Mouse (Mus musculus) heart, adult 11 months (tissue): ENCODE measurements around the gene Gabrb2.

ENCODE experiments used
- DNase-seq: peaks from one replicate; pipeline ENCODE4 v3.0.0; 2022

Gabrb2 gene

GRCm38 (mm10) chr11:42418996-42419782 is at the start of gene Gabrb2:
Gene Gabrb2, plus strand, starts transcription at chr11:42419757.
- DNase-seq: no peak

- no peak for DNase-seq
Observed at GRCm38 (mm10) chr11:42378983-42379382, 40.6 kb upstream of the Gabrb2 start.

- DNase-seq: no peak
Observed at GRCm38 (mm10) chr11:42386486-42386885, 33.1 kb upstream of the Gabrb2 start.

GRCm38 (mm10) chr11:42390682-42391290 is 28.8 kb upstream of the Gabrb2 start:
- no peak for DNase-seq

GRCm38 (mm10) chr11:42393451-42393850 is 26.1 kb upstream of the Gabrb2 start:
- no peak for DNase-seq

GRCm38 (mm10) chr11:42419791-42420633 is 455 bp downstream of the Gabrb2 start:
- DNase-seq: peak; percentile 84

- no peak for DNase-seq
Observed at GRCm38 (mm10) chr11:42420634-42421470, 1.3 kb downstream of the Gabrb2 start.

- DNase-seq: peak; percentile 83
Observed at GRCm38 (mm10) chr11:42423231-42423630, 3.7 kb downstream of the Gabrb2 start.

- no peak for DNase-seq
Observed at GRCm38 (mm10) chr11:42431495-42431894, 11.9 kb downstream of the Gabrb2 start.

- DNase-seq: no peak
Observed at GRCm38 (mm10) chr11:42438978-42439377, 19.4 kb downstream of the Gabrb2 start.

- no peak for DNase-seq
Observed at GRCm38 (mm10) chr11:42443641-42444040, 24.1 kb downstream of the Gabrb2 start.

GRCm38 (mm10) chr11:42448929-42449328 is 29.4 kb downstream of the Gabrb2 start:
- DNase-seq: no peak

- DNase-seq: no peak
Observed at GRCm38 (mm10) chr11:42464136-42464535, 44.6 kb downstream of the Gabrb2 start.

GRCm38 (mm10) chr11:42468381-42468780 is 48.8 kb downstream of the Gabrb2 start:
- no peak for DNase-seq

GRCm38 (mm10) chr11:42474523-42474922 is 55.0 kb downstream of the Gabrb2 start:
- no peak for DNase-seq

GRCm38 (mm10) chr11:42487625-42488024 is 68.1 kb downstream of the Gabrb2 start:
- no peak for DNase-seq

GRCm38 (mm10) chr11:42501166-42501565 is 81.6 kb downstream of the Gabrb2 start:
- no peak for DNase-seq

- no peak for DNase-seq
Observed at GRCm38 (mm10) chr11:42505436-42505835, 85.9 kb downstream of the Gabrb2 start.

GRCm38 (mm10) chr11:42505911-42506310 is 86.4 kb downstream of the Gabrb2 start:
- no peak for DNase-seq

- no peak for DNase-seq
Observed at GRCm38 (mm10) chr11:42521960-42522359, 102.4 kb downstream of the Gabrb2 start.

- DNase-seq: no peak
Observed at GRCm38 (mm10) chr11:42528226-42528881, 108.8 kb downstream of the Gabrb2 start.

GRCm38 (mm10) chr11:42532577-42532976 is 113.0 kb downstream of the Gabrb2 start:
- DNase-seq: no peak
